Mouse (Mus musculus) MEL (cell line): ENCODE measurements around the gene Kcnn3.

Source experiments
- CHD2 ChIP-seq: IDR thresholded peaks from 2 replicates; pipeline ENCODE4 v1.6.1; 2011; ENCODE audit warnings: low read length, improper control_type of control experiment
- CTCF ChIP-seq, 3 experiments: IDR thresholded peaks in 2 of 3; conservative IDR thresholded peaks in 1 of 3; 2 replicates each; pipeline ENCODE4 v1.5.1; 2011 to 2012; ENCODE audit warnings: low read length in 3 of 3, low read depth in 2 of 3, mild to moderate bottlenecking in 2 of 3, improper control_type of control experiment in 1 of 3, inconsistent platforms in 1 of 3, mixed read lengths in 1 of 3, moderate library complexity in 1 of 3; ENCODE audit not compliant: control insufficient read depth in 1 of 3, insufficient read depth in 1 of 3, poor library complexity in 1 of 3, severe bottlenecking in 1 of 3
- EP300 ChIP-seq, 2 experiments: IDR thresholded peaks; 2 replicates each; pipeline ENCODE4 v1.6.1; 2011; ENCODE audit warnings: improper control_type of control experiment in 2 of 2, low read length in 2 of 2, low read depth in 1 of 2, mild to moderate bottlenecking in 1 of 2
- JUND ChIP-seq: IDR thresholded peaks from 2 replicates; pipeline ENCODE4 v1.6.1; 2011; ENCODE audit warnings: low read depth, mild to moderate bottlenecking, improper control_type of control experiment, low read length
- POLR2A ChIP-seq, 2 experiments: IDR thresholded peaks; 2 replicates each; pipeline ENCODE4 v1.6.1; 2011 to 2012; ENCODE audit warnings: low read length in 2 of 2, mild to moderate bottlenecking in 2 of 2, control low read depth in 1 of 2, improper control_type of control experiment in 1 of 2, low read depth in 1 of 2, moderate library complexity in 1 of 2; ENCODE audit not compliant: control insufficient read depth in 1 of 2, insufficient read depth in 1 of 2, poor library complexity in 1 of 2
- TAL1 ChIP-seq: IDR thresholded peaks from 2 replicates; pipeline ENCODE4 v1.6.1; 2012; ENCODE audit warnings: mild to moderate bottlenecking, inconsistent platforms, low read length, moderate library complexity, mixed read lengths
- TCF12 ChIP-seq: IDR thresholded peaks from 2 replicates; pipeline ENCODE4 v1.6.1; 2014; ENCODE audit warnings: low read depth, mild to moderate bottlenecking, inconsistent platforms, low read length, improper control_type of control experiment, moderate library complexity
- USF1 ChIP-seq: IDR thresholded peaks from 2 replicates; pipeline ENCODE4 v1.6.1; 2014; ENCODE audit warnings: low read depth, mild to moderate bottlenecking, inconsistent platforms, low read length, improper control_type of control experiment, moderate library complexity
- ZKSCAN1 ChIP-seq: IDR thresholded peaks from 2 replicates; pipeline ENCODE4 v1.6.1; 2012; ENCODE audit warnings: low read depth, mild to moderate bottlenecking, inconsistent platforms, low read length, improper control_type of control experiment, moderate library complexity

GRCm38 (mm10) chr3:89622825-89623224 lies 102.9 kb downstream of the Kcnn3 start:
- no peak for TF ChIP-seq POLR2A (IDR thresholded peaks at IDR 0.05; ENCODE audit: control insufficient read depth in 1 of 2, insufficient read depth in 1 of 2, low read depth in 1 of 2, low read length in 2 of 2, poor library complexity in 1 of 2)
- TF ChIP-seq TCF12 = no peak
- no peak for TF ChIP-seq TAL1
- no peak for TF ChIP-seq JUND
- TF ChIP-seq CTCF (IDR thresholded peaks at IDR 0.05 in 2 of 3, conservative IDR thresholded peaks at IDR 0.05 in 1 of 3; ENCODE audit: control insufficient read depth in 1 of 3, insufficient read depth in 1 of 3, low read depth in 2 of 3, low read length in 3 of 3, poor library complexity in 1 of 3, severe bottlenecking in 1 of 3) = no peak
- no peak for TF ChIP-seq CHD2
- no peak for TF ChIP-seq USF1
- no peak for TF ChIP-seq EP300 (IDR thresholded peaks at IDR 0.05; ENCODE audit: low read depth in 1 of 2, low read length in 2 of 2)
- no peak for TF ChIP-seq ZKSCAN1
